Mouse (Mus musculus) myocyte (in vitro differentiated cells): ENCODE results near the gene Inafm1. TPM values are rescaled to one million over a fixed set of nuclear protein-coding genes. Genes with fewer than 3 reads are reported as not detected.

ENCODE experiments used
- H3K27me3 ChIP-seq: one replicate; pipeline ENCODE4 v1.6.1; 2011; ENCODE audit not compliant: control insufficient read depth, insufficient read depth, insufficient read length
- H3K36me3 ChIP-seq: one replicate; pipeline ENCODE4 v1.6.1; 2011; ENCODE audit not compliant: control insufficient read depth, insufficient read depth
- H3K4me2 ChIP-seq: one replicate; pipeline ENCODE4 v1.6.1; 2011; ENCODE audit warnings: low read depth, control low read depth
- H3K4me3 ChIP-seq: one replicate; pipeline ENCODE4 v1.5.1; 2011; ENCODE audit warnings: mild to moderate bottlenecking, control low read depth, moderate library complexity
- H3K79me2 ChIP-seq: one replicate; pipeline ENCODE4 v1.6.1; 2011; ENCODE audit not compliant: control insufficient read depth, insufficient read depth
- H3ac ChIP-seq: one replicate; pipeline ENCODE4 v1.6.1; 2011; ENCODE audit not compliant: control insufficient read depth, insufficient read length
- CEBPB ChIP-seq: IDR thresholded peaks from 2 replicates; pipeline ENCODE4 v1.6.1; 2011; ENCODE audit warnings: mild to moderate bottlenecking, moderate library complexity; ENCODE audit not compliant: poor library complexity, insufficient read depth, severe bottlenecking
- E2F4 ChIP-seq: IDR thresholded peaks from one replicate; pipeline ENCODE4 v1.6.1; 2011; ENCODE audit warnings: mild to moderate bottlenecking, control low read depth, moderate library complexity; ENCODE audit not compliant: insufficient read depth
- MAX ChIP-seq: IDR thresholded peaks from one replicate; pipeline ENCODE4 v1.6.1; 2011; ENCODE audit warnings: low read depth, mild to moderate bottlenecking, control low read depth
- MYOD1 ChIP-seq, 3 experiments: IDR thresholded peaks; one replicate each; pipeline ENCODE4 v1.6.1; 2011; ENCODE audit warnings: control low read depth in 2 of 3, low read depth in 2 of 3, mild to moderate bottlenecking in 2 of 3, moderate library complexity in 1 of 3; ENCODE audit not compliant: insufficient read length in 2 of 3, control insufficient read depth in 1 of 3
- MYOG ChIP-seq, 3 experiments: IDR thresholded peaks; one replicate each; pipeline ENCODE4 v1.6.1; 2011; ENCODE audit warnings: control low read depth in 2 of 3, low read depth in 2 of 3, mild to moderate bottlenecking in 2 of 3; ENCODE audit not compliant: insufficient read length in 2 of 3, control insufficient read depth in 1 of 3, insufficient read depth in 1 of 3
- POLR2A ChIP-seq: IDR thresholded peaks from one replicate; pipeline ENCODE4 v1.6.1; 2011; ENCODE audit warnings: low read depth, mild to moderate bottlenecking, control low read depth, moderate library complexity; ENCODE audit not compliant: insufficient read length
- POLR2AphosphoS2 ChIP-seq: IDR thresholded peaks from one replicate; pipeline ENCODE4 v1.6.1; 2011; ENCODE audit warnings: low read depth, control low read depth; ENCODE audit not compliant: insufficient read length
- REST ChIP-seq: IDR thresholded peaks from one replicate; pipeline ENCODE4 v1.6.1; 2011; ENCODE audit warnings: mild to moderate bottlenecking, control low read depth, moderate library complexity; ENCODE audit not compliant: insufficient read depth, insufficient read length
- SRF ChIP-seq: IDR thresholded peaks from one replicate; pipeline ENCODE4 v1.6.1; 2011; ENCODE audit warnings: low read depth; ENCODE audit not compliant: control insufficient read depth, insufficient read length
- TCF12 ChIP-seq: IDR thresholded peaks from one replicate; pipeline ENCODE4 v1.6.1; 2011; ENCODE audit warnings: mild to moderate bottlenecking, control low read depth; ENCODE audit not compliant: poor library complexity, insufficient read depth, severe bottlenecking
- TCF3 ChIP-seq: IDR thresholded peaks from one replicate; pipeline ENCODE4 v1.6.1; 2011; ENCODE audit warnings: low read depth, control low read depth; ENCODE audit not compliant: insufficient read length
- USF1 ChIP-seq: IDR thresholded peaks from one replicate; pipeline ENCODE4 v1.6.1; 2011; ENCODE audit warnings: low read depth, mild to moderate bottlenecking, control low read depth, moderate library complexity
- polyA plus RNA-seq: library from polyadenylated mRNA; unstranded; fragments of >200 nt; fragmentation: generic; extraction: Trizol; gene quantifications from one replicate; pipeline ENCODE4 v1.2.1, GENCODE M21; 2012; ENCODE audit warnings: missing spikeins

The Inafm1 gene
- polyA plus RNA-seq, 1 experiment, result 12.1 TPM

- no peak for TF ChIP-seq USF1
- no peak for TF ChIP-seq MYOG (IDR thresholded peaks at IDR 0.05; ENCODE audit: control insufficient read depth in 1 of 3, insufficient read depth in 1 of 3, insufficient read length in 2 of 3, low read depth in 2 of 3)
- no peak for TF ChIP-seq MAX
- TF ChIP-seq POLR2AphosphoS2, result no peak
- no peak for TF ChIP-seq MYOD1 (IDR thresholded peaks at IDR 0.05; ENCODE audit: control insufficient read depth in 1 of 3, insufficient read length in 2 of 3, low read depth in 2 of 3)
- TF ChIP-seq E2F4, result no peak
- no peak for TF ChIP-seq POLR2A
- no peak for TF ChIP-seq CEBPB
- no peak for TF ChIP-seq SRF
- TF ChIP-seq REST, result no peak
- TF ChIP-seq TCF12, result no peak
- TF ChIP-seq TCF3, result no peak
- no peaks in the 10 kb centered on the region for H3K27me3 ChIP-seq
- H3K36me3 ChIP-seq, result peaks cover 9% of the 10 kb centered on the region
- peaks cover 13% of the 10 kb centered on the region for H3K79me2 ChIP-seq
- no peak overlapping the region for H3K4me2 ChIP-seq
- no peak overlapping the region for H3K4me3 ChIP-seq
- H3ac ChIP-seq, result no peak overlapping the region
Measured at GRCm38 (mm10) chr7:16287791-16288190, 14.4 kb upstream of the Inafm1 start.

GRCm38 (mm10) chr7:16287016-16287415 lies 13.6 kb upstream of the Inafm1 start:
- H3K4me2 ChIP-seq, result peak overlapping the region; percentile 72
- H3K79me2 ChIP-seq, result peaks cover 13% of the 10 kb centered on the region
- no peak overlapping the region for H3ac ChIP-seq
- H3K27me3 ChIP-seq, result no peaks in the 10 kb centered on the region
- H3K36me3 ChIP-seq, result peaks cover 9% of the 10 kb centered on the region
- TF ChIP-seq POLR2AphosphoS2 (no peak), CEBPB (no peak), SRF (no peak), MAX (no peak), E2F4 (no peak)
- H3K4me3 ChIP-seq, result peak overlapping the region; percentile 36

GRCm38 (mm10) chr7:16286026-16286961 lies 12.9 kb upstream of the Inafm1 start, which contains the start of gene Ccdc9:
TSS of gene Ccdc9 (minus strand) at chr7:16286795.
- H3K4me3 ChIP-seq, result peak within 1 kb of the TSS; percentile 36
- TF ChIP-seq POLR2A (peak; percentile 54), SRF (peak; percentile 4), E2F4 (no peak), MAX (no peak), USF1 (peak; percentile 92), CEBPB (no peak), REST (no peak), POLR2AphosphoS2 (peak; percentile 43), MYOD1 (IDR thresholded peaks at IDR 0.05; ENCODE audit: control insufficient read depth in 1 of 3, insufficient read length in 2 of 3, low read depth in 2 of 3) (peak in 1 of 3 experiments; percentile 28), TCF12 (no peak), MYOG (IDR thresholded peaks at IDR 0.05; ENCODE audit: control insufficient read depth in 1 of 3, insufficient read depth in 1 of 3, insufficient read length in 2 of 3, low read depth in 2 of 3) (peak in 1 of 3 experiments; percentile 1)
- H3K36me3 ChIP-seq, result peaks cover 9% of the 10 kb centered on the region

GRCm38 (mm10) chr7:16285450-16286025 lies 12.1 kb upstream of the Inafm1 start:
- H3ac ChIP-seq, result no peak overlapping the region
- TF ChIP-seq MYOD1 (IDR thresholded peaks at IDR 0.05; ENCODE audit: control insufficient read depth in 1 of 3, insufficient read length in 2 of 3, low read depth in 2 of 3) (no peak), TCF12 (no peak), REST (no peak), POLR2A (no peak), USF1 (no peak), SRF (no peak), MYOG (IDR thresholded peaks at IDR 0.05; ENCODE audit: control insufficient read depth in 1 of 3, insufficient read depth in 1 of 3, insufficient read length in 2 of 3, low read depth in 2 of 3) (no peak), E2F4 (no peak), MAX (no peak), POLR2AphosphoS2 (no peak), CEBPB (no peak), TCF3 (no peak)

More at GRCm38 (mm10) chr7:16286026-16286961, 12.9 kb upstream of the Inafm1 start, which contains the start of gene Ccdc9:
- Histone ChIP-seq H3K4me2 (peak within 1 kb of the TSS; percentile 80), H3K79me2 (peaks cover 13% of the 10 kb centered on the region), H3ac (no peak within 1 kb of the TSS), H3K27me3 (no peaks in the 10 kb centered on the region)

More at GRCm38 (mm10) chr7:16285450-16286025, 12.1 kb upstream of the Inafm1 start:
- H3K4me3 ChIP-seq, result peak overlapping the region; percentile 36
- peaks cover 12% of the 10 kb centered on the region for H3K36me3 ChIP-seq
- H3K79me2 ChIP-seq, result peaks cover 13% of the 10 kb centered on the region
- peak overlapping the region; percentile 80 for H3K4me2 ChIP-seq
- H3K27me3 ChIP-seq, result no peaks in the 10 kb centered on the region
